Mouse (Mus musculus): ENCODE results near the gene Nat14. TPM values are rescaled to one million over a fixed set of nuclear protein-coding genes. Genes with fewer than 3 reads are reported as not detected.

The Nat14 gene
- polyA plus RNA-seq, 1 experiment, result 3.1 TPM

GRCm38 (mm10) chr7:4948386-4948785, 26.6 kb downstream of the Nat14 start:
- Histone ChIP-seq H3ac (ENCODE audit: control insufficient read depth, insufficient read length) (no peak overlapping the region), H3K4me2 (ENCODE audit: low read depth) (no peak overlapping the region), H3K4me3 (no peak overlapping the region), H3K27me3 (ENCODE audit: control insufficient read depth, insufficient read depth, insufficient read length) (peaks cover 6% of the 10 kb centered on the region), H3K36me3 (ENCODE audit: control insufficient read depth, insufficient read depth) (no peaks in the 10 kb centered on the region), H3K79me2 (ENCODE audit: control insufficient read depth, insufficient read depth) (no peaks in the 10 kb centered on the region)
- TF ChIP-seq TCF12 (IDR thresholded peaks at IDR 0.05; ENCODE audit: insufficient read depth, poor library complexity, severe bottlenecking) (no peak), REST (IDR thresholded peaks at IDR 0.05; ENCODE audit: insufficient read depth, insufficient read length) (no peak), MYOD1 (IDR thresholded peaks at IDR 0.05; ENCODE audit: control insufficient read depth in 1 of 3, insufficient read length in 2 of 3, low read depth in 2 of 3) (no peak), CEBPB (IDR thresholded peaks at IDR 0.05; ENCODE audit: insufficient read depth, poor library complexity, severe bottlenecking) (no peak), POLR2A (IDR thresholded peaks at IDR 0.05; ENCODE audit: insufficient read length, low read depth) (no peak), MYOG (IDR thresholded peaks at IDR 0.05; ENCODE audit: control insufficient read depth in 1 of 3, insufficient read depth in 1 of 3, insufficient read length in 2 of 3, low read depth in 2 of 3) (no peak)

DNA sequence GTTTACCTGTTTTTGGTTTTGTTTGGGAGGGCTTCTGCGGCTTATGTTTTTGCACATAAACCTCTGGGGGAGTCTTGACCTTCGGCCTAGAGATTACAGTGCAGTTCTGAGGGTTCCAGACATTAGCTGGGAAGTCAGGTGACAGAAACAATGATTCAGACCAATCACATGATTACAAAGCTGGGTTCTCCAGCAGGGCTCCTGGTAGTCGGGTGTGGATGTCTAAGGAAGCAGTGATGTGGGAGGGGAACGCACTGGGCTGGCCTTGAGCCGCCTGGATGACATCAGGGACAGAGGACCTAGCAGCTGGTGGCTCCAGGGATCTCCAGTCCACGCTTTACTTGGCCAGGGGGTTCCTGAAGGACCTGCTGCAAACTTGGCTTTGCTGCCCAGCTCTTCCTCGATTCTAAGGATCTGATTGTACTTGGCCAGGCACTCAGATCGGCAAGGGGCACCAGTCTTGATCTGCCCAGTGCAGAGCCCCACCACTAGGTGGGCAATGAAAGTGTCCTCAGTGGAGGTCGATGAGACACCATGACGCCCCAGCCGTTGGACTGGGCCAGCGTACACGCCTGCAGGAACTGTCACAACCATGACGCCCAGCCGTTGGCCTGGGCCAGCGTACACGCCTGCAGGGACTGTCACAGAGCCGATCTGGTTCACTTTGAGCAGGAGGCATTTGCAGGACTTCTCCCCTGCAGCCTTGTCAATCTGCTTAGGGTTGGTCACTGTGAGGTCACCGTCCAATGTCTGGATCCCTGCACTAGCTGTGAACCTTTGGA, 28.9 kb downstream of the Nat14 start:
- H3K79me2 ChIP-seq (ENCODE audit: control insufficient read depth, insufficient read depth), result no peaks in the 10 kb centered on the region
- H3K4me2 ChIP-seq (ENCODE audit: low read depth), result peak overlapping the region; percentile 21
- H3ac ChIP-seq (ENCODE audit: control insufficient read depth, insufficient read length), result no peak overlapping the region
- TF ChIP-seq POLR2A (IDR thresholded peaks at IDR 0.05; ENCODE audit: insufficient read length, low read depth), result no peak
- TF ChIP-seq USF1 (IDR thresholded peaks at IDR 0.05; ENCODE audit: low read depth), result peak; percentile 58
- H3K4me3 ChIP-seq, result no peak overlapping the region
- H3K36me3 ChIP-seq (ENCODE audit: control insufficient read depth, insufficient read depth), result no peaks in the 10 kb centered on the region
- peaks cover 9% of the 10 kb centered on the region for H3K27me3 ChIP-seq (ENCODE audit: control insufficient read depth, insufficient read depth, insufficient read length)

DNA sequence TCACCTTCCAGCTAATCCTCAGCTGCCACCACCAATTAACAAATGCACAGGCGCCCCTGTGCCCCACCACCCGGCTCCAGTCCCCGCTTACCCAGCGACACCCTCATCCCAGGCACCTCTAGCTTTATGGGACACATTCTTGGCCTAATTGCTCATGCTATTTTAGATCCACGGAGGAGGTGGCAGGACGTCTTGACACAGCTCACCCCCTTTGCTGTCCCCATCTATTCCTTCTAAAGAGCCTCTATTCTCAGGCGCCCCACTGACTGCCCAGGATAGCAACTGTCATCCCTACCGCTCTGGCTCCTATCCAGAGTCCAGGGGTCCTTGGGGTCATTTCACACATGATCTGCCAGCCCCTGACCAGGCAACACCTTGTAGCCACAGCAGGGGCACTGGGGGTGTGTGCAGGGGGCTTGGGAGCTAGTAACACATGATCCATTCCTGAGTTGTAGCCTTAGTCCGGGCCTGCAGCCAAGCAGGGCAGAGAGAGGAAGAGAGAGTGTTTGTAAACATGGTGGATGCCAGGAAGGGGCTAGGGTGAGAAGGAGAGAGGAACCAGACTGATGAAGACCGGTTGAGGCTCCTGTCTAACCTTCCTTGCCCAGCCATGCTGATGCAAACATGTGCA, 32.1 kb downstream of the Nat14 start:
- TF ChIP-seq TCF12 (IDR thresholded peaks at IDR 0.05; ENCODE audit: insufficient read depth, poor library complexity, severe bottlenecking), result no peak
- no peak for TF ChIP-seq SRF (IDR thresholded peaks at IDR 0.05; ENCODE audit: control insufficient read depth, insufficient read length, low read depth)
- no peak for TF ChIP-seq MYOG (IDR thresholded peaks at IDR 0.05; ENCODE audit: control insufficient read depth in 1 of 3, insufficient read depth in 1 of 3, insufficient read length in 2 of 3, low read depth in 2 of 3)
- no peak for TF ChIP-seq USF1 (IDR thresholded peaks at IDR 0.05; ENCODE audit: low read depth)
- TF ChIP-seq MAX (IDR thresholded peaks at IDR 0.05; ENCODE audit: low read depth), result no peak
- TF ChIP-seq POLR2AphosphoS2 (IDR thresholded peaks at IDR 0.05; ENCODE audit: insufficient read length, low read depth), result no peak
- TF ChIP-seq REST (IDR thresholded peaks at IDR 0.05; ENCODE audit: insufficient read depth, insufficient read length), result no peak
- TF ChIP-seq MYOD1 (IDR thresholded peaks at IDR 0.05; ENCODE audit: control insufficient read depth in 1 of 3, insufficient read length in 2 of 3, low read depth in 2 of 3), result no peak
- TF ChIP-seq E2F4 (IDR thresholded peaks at IDR 0.05; ENCODE audit: insufficient read depth), result no peak
- no peak for TF ChIP-seq CEBPB (IDR thresholded peaks at IDR 0.05; ENCODE audit: insufficient read depth, poor library complexity, severe bottlenecking)
- no peak for TF ChIP-seq POLR2A (IDR thresholded peaks at IDR 0.05; ENCODE audit: insufficient read length, low read depth)
- TF ChIP-seq TCF3 (IDR thresholded peaks at IDR 0.05; ENCODE audit: insufficient read length, low read depth), result no peak
- no peak overlapping the region for H3ac ChIP-seq (ENCODE audit: control insufficient read depth, insufficient read length)
- H3K4me2 ChIP-seq (ENCODE audit: low read depth), result no peak overlapping the region
- H3K79me2 ChIP-seq (ENCODE audit: control insufficient read depth, insufficient read depth), result no peaks in the 10 kb centered on the region
- H3K36me3 ChIP-seq (ENCODE audit: control insufficient read depth, insufficient read depth), result no peaks in the 10 kb centered on the region
- H3K27me3 ChIP-seq (ENCODE audit: control insufficient read depth, insufficient read depth, insufficient read length), result peaks cover 9% of the 10 kb centered on the region
- H3K4me3 ChIP-seq, result no peak overlapping the region

- H3K79me2 ChIP-seq (ENCODE audit: control insufficient read depth, insufficient read depth), result no peaks in the 10 kb centered on the region
- peaks cover 9% of the 10 kb centered on the region for H3K27me3 ChIP-seq (ENCODE audit: control insufficient read depth, insufficient read depth, insufficient read length)
- no peak for TF ChIP-seq POLR2A (IDR thresholded peaks at IDR 0.05; ENCODE audit: insufficient read length, low read depth)
- no peak overlapping the region for H3K4me3 ChIP-seq
- no peak overlapping the region for H3K4me2 ChIP-seq (ENCODE audit: low read depth)
- H3ac ChIP-seq (ENCODE audit: control insufficient read depth, insufficient read length), result no peak overlapping the region
- H3K36me3 ChIP-seq (ENCODE audit: control insufficient read depth, insufficient read depth), result no peaks in the 10 kb centered on the region
These were observed 35.5 kb downstream of the Nat14 start for GRCm38 (mm10) chr7:4957361-4957760.

DNA sequence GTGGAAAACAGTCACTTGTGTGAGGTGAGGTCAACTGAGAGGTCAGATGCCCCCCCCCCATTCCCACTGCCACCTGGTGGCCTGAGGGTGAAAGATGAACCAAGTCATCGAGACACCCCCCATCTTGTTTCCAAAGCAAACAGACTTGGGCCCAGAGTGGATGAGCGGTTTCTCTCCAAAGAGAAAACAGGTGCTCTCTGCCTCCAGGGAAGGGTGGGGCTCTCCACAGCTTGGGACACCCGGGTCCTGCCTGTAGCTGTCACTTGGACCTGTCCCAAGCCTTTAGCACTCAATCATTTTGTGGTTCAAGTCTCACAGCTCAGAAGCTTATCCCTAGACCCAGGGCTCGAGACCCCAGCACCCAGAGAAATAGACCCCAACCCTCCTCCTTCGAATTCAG, 41.7 kb downstream of the Nat14 start:
- no peaks in the 10 kb centered on the region for H3K79me2 ChIP-seq (ENCODE audit: control insufficient read depth, insufficient read depth)
- peak overlapping the region; percentile 52 for H3K4me2 ChIP-seq (ENCODE audit: low read depth)
- H3K27me3 ChIP-seq (ENCODE audit: control insufficient read depth, insufficient read depth, insufficient read length), result no peaks in the 10 kb centered on the region
- no peak for TF ChIP-seq CEBPB (IDR thresholded peaks at IDR 0.05; ENCODE audit: insufficient read depth, poor library complexity, severe bottlenecking)
- TF ChIP-seq POLR2A (IDR thresholded peaks at IDR 0.05; ENCODE audit: insufficient read length, low read depth), result no peak
- no peak for TF ChIP-seq POLR2AphosphoS2 (IDR thresholded peaks at IDR 0.05; ENCODE audit: insufficient read length, low read depth)
- TF ChIP-seq MYOD1 (IDR thresholded peaks at IDR 0.05; ENCODE audit: control insufficient read depth in 1 of 3, insufficient read length in 2 of 3, low read depth in 2 of 3), result peak; percentile 12 to 74 (median 15)
- TF ChIP-seq TCF12 (IDR thresholded peaks at IDR 0.05; ENCODE audit: insufficient read depth, poor library complexity, severe bottlenecking), result no peak
- TF ChIP-seq MYOG (IDR thresholded peaks at IDR 0.05; ENCODE audit: control insufficient read depth in 1 of 3, insufficient read depth in 1 of 3, insufficient read length in 2 of 3, low read depth in 2 of 3), result peak in 1 of 3 experiments; percentile 58
- no peak for TF ChIP-seq E2F4 (IDR thresholded peaks at IDR 0.05; ENCODE audit: insufficient read depth)
- H3K36me3 ChIP-seq (ENCODE audit: control insufficient read depth, insufficient read depth), result no peaks in the 10 kb centered on the region
- H3ac ChIP-seq (ENCODE audit: control insufficient read depth, insufficient read length), result no peak overlapping the region
- H3K4me3 ChIP-seq, result no peak overlapping the region

All from myocyte (in vitro differentiated cells).